Mouse (Mus musculus) embryonic facial prominence, embryonic 12.5 days (tissue): ENCODE results near the gene Inpp5d. TPM values are rescaled to one million over a fixed set of nuclear protein-coding genes. Genes with fewer than 3 reads are reported as not detected.

ENCODE experiments used
- ATAC-seq: fragments of 200-750 bp; cut with Nextera tagmentation; 2 replicates; pipeline ENCODE4 v1.8.0; 2017; ENCODE audit not compliant: insufficient number of reproducible peaks, insufficient read depth, low FRiP score, low TSS enrichment
- H3K27ac ChIP-seq: fragments of 300-500 bp; sonication (generic); 2 replicates; pipeline ENCODE4 v1.5.1; 2016; ENCODE audit warnings: mild to moderate bottlenecking
- H3K27me3 ChIP-seq: fragments of 300-500 bp; sonication (generic); 2 replicates; pipeline ENCODE4 v1.6.1; 2016; ENCODE audit warnings: mild to moderate bottlenecking, moderate library complexity
- H3K36me3 ChIP-seq: fragments of 300-500 bp; sonication (generic); 2 replicates; pipeline ENCODE4 v1.6.1; 2016; ENCODE audit warnings: mild to moderate bottlenecking
- H3K4me1 ChIP-seq: fragments of 300-500 bp; sonication (generic); 2 replicates; pipeline ENCODE4 v1.6.1; 2016
- H3K4me2 ChIP-seq: fragments of 300-500 bp; sonication (generic); replicated peaks from 2 replicates; pipeline ENCODE4 v1.6.1; 2016; ENCODE audit warnings: mild to moderate bottlenecking, moderate library complexity
- H3K4me3 ChIP-seq: fragments of 300-500 bp; sonication (generic); 2 replicates; pipeline ENCODE4 v1.5.1; 2016; ENCODE audit warnings: mild to moderate bottlenecking
- H3K9ac ChIP-seq: fragments of 300-500 bp; sonication (generic); 2 replicates; pipeline ENCODE4 v1.6.1; 2016; ENCODE audit warnings: mild to moderate bottlenecking, moderate library complexity
- H3K9me3 ChIP-seq: fragments of 300-500 bp; sonication (generic); 2 replicates; pipeline ENCODE4 v1.6.1; 2016; ENCODE audit warnings: mild to moderate bottlenecking, moderate library complexity
- WGBS: fragments of 180-500 bp; shearing (Covaris S2); methylation state at CpG from one replicate; pipeline ENCODE4 v1.1.7; 2016; 5-methylcytosine and 5-hydroxymethylcytosine counted together
- polyA plus RNA-seq: library from polyadenylated mRNA; unstranded; fragments of >200 nt; fragmentation: Nextera tagmentation; extraction: Ambion mirVana; gene quantifications from 2 replicates; pipeline ENCODE4 v1.2.1, GENCODE M21; 2016

The Inpp5d gene
- 5.5 and 6.1 TPM in 2 replicates for polyA plus RNA-seq

- Histone ChIP-seq H3K4me2 (0 out of 2 replicates have a peak within 1 kb of the TSS, but pooled peaks have one; percentile 11), H3K27me3 (no peaks in the 10 kb centered on the region), H3K36me3 (no peaks in the 10 kb centered on the region), H3K4me3 (peak within 1 kb of the TSS; percentile 10; the same call in 1 of the 2 replicates), H3K4me1 (no peaks in the 10 kb centered on the region), H3K9me3 (no peaks in the 10 kb centered on the region), H3K27ac (no peak within 1 kb of the TSS), H3K9ac (no peak within 1 kb of the TSS)
- 79% methylated on average over 12 of the region's 12 CpGs for WGBS
- no peak for ATAC-seq
These were observed at the start of gene Inpp5d for GRCm38 (mm10) chr1:87620211-87620668. Gene Inpp5d (plus strand): TSS chr1:87620312.

- H3K36me3 ChIP-seq = no peaks in the 10 kb centered on the region
- no peak overlapping the region for H3K27ac ChIP-seq
- no peaks in the 10 kb centered on the region for H3K27me3 ChIP-seq
- H3K9me3 ChIP-seq = no peaks in the 10 kb centered on the region
- no peak for ATAC-seq
- no peak overlapping the region for H3K4me3 ChIP-seq
- 75% methylated on average over 5 of the region's 5 CpGs for WGBS
- H3K9ac ChIP-seq = no peak overlapping the region
- H3K4me1 ChIP-seq = no peaks in the 10 kb centered on the region
- no peak overlapping the region for H3K4me2 ChIP-seq
These were observed 46.9 kb upstream of the Inpp5d start for GRCm38 (mm10) chr1:87573261-87573660.

- no peak within 1 kb of the TSS for H3K9ac ChIP-seq
- 78% methylated on average over 6 of the region's 6 CpGs for WGBS
- no peaks in the 10 kb centered on the region for H3K4me1 ChIP-seq
These were observed 46.3 kb upstream of the Inpp5d start, which contains the start of gene Ngef for GRCm38 (mm10) chr1:87573800-87574215. Gene Ngef (minus strand): TSS chr1:87573870.

DNA sequence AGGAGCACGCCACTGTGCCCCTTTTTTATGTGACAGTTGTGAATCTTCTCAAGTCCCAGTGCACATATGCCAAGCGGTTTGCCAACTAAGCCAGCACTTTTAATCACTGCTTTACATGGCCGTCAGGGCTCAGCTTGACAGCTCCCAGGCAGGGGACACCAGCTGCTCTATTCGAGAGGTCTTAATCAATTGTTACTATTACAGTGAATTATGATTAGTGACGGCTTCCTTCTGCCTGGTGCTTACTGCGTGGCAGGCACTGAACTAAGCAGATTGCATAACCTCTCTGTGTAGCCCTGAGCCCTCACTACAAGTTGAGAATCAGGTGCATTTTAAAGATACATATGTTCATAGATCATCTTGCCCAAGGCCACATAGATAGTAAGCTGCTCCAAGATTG lies 45.8 kb upstream of the Inpp5d start:
- no peak for ATAC-seq
- WGBS = 68% methylated on average over 6 of the region's 6 CpGs
- Histone ChIP-seq H3K4me2 (no peak overlapping the region), H3K4me1 (no peaks in the 10 kb centered on the region), H3K9ac (no peak overlapping the region), H3K27ac (no peak overlapping the region), H3K4me3 (no peak overlapping the region), H3K36me3 (no peaks in the 10 kb centered on the region), H3K9me3 (no peaks in the 10 kb centered on the region), H3K27me3 (no peaks in the 10 kb centered on the region)

More at GRCm38 (mm10) chr1:87573800-87574215, 46.3 kb upstream of the Inpp5d start, which contains the start of gene Ngef:
- Histone ChIP-seq H3K27me3 (no peaks in the 10 kb centered on the region), H3K9me3 (no peaks in the 10 kb centered on the region), H3K36me3 (no peaks in the 10 kb centered on the region), H3K4me3 (no peak within 1 kb of the TSS), H3K4me2 (no peak within 1 kb of the TSS), H3K27ac (no peak within 1 kb of the TSS)
- ATAC-seq = no peak

- WGBS = 73% methylated on average over 7 of the region's 7 CpGs
- Histone ChIP-seq H3K4me1 (no peaks in the 10 kb centered on the region), H3K4me2 (no peak overlapping the region), H3K9me3 (no peaks in the 10 kb centered on the region), H3K27me3 (no peaks in the 10 kb centered on the region), H3K4me3 (no peak overlapping the region), H3K9ac (no peak overlapping the region), H3K36me3 (no peaks in the 10 kb centered on the region), H3K27ac (no peak overlapping the region)
- no peak for ATAC-seq
These were observed 45.3 kb upstream of the Inpp5d start for GRCm38 (mm10) chr1:87574785-87575184.

- H3K27me3 ChIP-seq = no peaks in the 10 kb centered on the region
- ATAC-seq = no peak
- H3K4me3 ChIP-seq = no peak overlapping the region
- H3K9me3 ChIP-seq = no peaks in the 10 kb centered on the region
- H3K9ac ChIP-seq = no peak overlapping the region
- no peak overlapping the region for H3K4me2 ChIP-seq
- H3K27ac ChIP-seq = no peak overlapping the region
- H3K4me1 ChIP-seq = no peaks in the 10 kb centered on the region
- 74% methylated on average over 6 of the region's 6 CpGs for WGBS
- no peaks in the 10 kb centered on the region for H3K36me3 ChIP-seq
These were observed 41.1 kb upstream of the Inpp5d start for GRCm38 (mm10) chr1:87578965-87579364.

DNA sequence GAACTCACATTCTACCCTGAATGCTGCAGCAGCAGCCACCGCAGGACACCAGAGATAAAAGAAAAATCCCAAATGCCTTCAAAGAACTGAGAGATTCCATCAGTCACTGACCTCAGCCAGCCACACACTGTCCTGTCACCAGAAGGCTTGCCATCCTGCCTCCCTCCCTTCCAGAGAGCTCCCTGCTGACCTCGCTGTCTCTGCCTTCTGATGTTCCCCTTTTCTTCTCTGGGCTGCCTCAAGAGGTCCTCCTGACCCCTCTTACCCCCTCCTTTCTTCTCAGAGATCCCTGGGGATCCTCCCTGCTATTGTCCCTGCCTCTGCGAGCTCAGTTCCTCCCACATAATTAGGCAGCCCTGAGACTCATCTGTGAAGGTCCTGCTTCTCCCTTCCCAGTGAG lies 39.3 kb upstream of the Inpp5d start:
- 5% methylated on average over 3 of the region's 3 CpGs for WGBS
- no peak for ATAC-seq
- no peaks in the 10 kb centered on the region for H3K27me3 ChIP-seq
- H3K9me3 ChIP-seq = no peaks in the 10 kb centered on the region
- no peaks in the 10 kb centered on the region for H3K36me3 ChIP-seq
- no peak overlapping the region for H3K27ac ChIP-seq
- no peak overlapping the region for H3K4me2 ChIP-seq
- H3K4me1 ChIP-seq = no peaks in the 10 kb centered on the region
- no peak overlapping the region for H3K4me3 ChIP-seq
- H3K9ac ChIP-seq = no peak overlapping the region

DNA sequence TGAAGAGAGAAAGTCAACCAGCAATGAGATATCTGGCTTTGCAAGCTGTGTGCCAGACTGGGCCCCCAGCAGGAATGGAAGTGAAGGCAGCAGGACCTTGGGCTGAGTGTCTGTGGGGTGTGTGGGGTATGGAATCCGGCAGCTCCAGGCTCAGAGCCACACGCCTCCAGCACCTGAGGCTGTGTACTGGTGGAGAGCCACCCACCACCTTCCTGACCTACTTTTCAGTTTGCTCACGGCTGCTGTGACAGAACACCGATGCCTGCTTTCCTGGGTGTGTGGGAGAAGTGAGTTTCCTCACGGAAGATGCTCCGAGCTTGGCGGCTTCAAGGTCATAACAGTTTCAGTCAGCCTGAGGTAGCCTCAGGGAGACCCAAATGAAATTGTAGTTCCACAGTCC lies 30.9 kb upstream of the Inpp5d start:
- 89% methylated on average over 7 of the region's 7 CpGs for WGBS
- no peak for ATAC-seq
- no peak overlapping the region for H3K27ac ChIP-seq
- no peaks in the 10 kb centered on the region for H3K9me3 ChIP-seq
- no peak overlapping the region for H3K4me2 ChIP-seq
- H3K4me1 ChIP-seq = no peaks in the 10 kb centered on the region
- H3K4me3 ChIP-seq = no peak overlapping the region
- no peaks in the 10 kb centered on the region for H3K36me3 ChIP-seq
- no peak overlapping the region for H3K9ac ChIP-seq
- no peaks in the 10 kb centered on the region for H3K27me3 ChIP-seq

DNA sequence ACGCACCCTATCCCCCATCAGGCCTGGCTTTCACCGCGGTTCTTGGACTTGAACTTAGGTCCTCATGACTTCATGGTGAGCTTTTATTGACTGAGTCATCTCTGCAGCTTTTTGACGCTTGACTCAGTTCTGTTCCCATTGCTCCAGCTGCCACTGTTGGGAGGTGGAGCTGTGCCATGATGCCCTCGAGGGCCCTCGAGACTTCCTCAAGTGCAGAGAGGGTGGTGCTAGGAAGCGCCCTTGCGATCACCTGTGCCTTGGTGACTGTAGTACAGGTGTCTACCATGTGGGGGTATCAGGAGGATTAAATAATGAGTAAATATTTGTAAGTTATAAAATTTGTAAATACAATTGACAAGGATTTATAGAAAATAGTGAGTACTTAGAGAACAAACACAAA lies 30.1 kb upstream of the Inpp5d start:
- no peak overlapping the region for H3K27ac ChIP-seq
- H3K9ac ChIP-seq = no peak overlapping the region
- no peak overlapping the region for H3K4me2 ChIP-seq
- H3K4me1 ChIP-seq = no peaks in the 10 kb centered on the region
- 92% methylated on average over 8 of the region's 8 CpGs for WGBS
- no peak overlapping the region for H3K4me3 ChIP-seq
- no peaks in the 10 kb centered on the region for H3K27me3 ChIP-seq
- no peaks in the 10 kb centered on the region for H3K9me3 ChIP-seq
- no peaks in the 10 kb centered on the region for H3K36me3 ChIP-seq
- no peak for ATAC-seq

DNA sequence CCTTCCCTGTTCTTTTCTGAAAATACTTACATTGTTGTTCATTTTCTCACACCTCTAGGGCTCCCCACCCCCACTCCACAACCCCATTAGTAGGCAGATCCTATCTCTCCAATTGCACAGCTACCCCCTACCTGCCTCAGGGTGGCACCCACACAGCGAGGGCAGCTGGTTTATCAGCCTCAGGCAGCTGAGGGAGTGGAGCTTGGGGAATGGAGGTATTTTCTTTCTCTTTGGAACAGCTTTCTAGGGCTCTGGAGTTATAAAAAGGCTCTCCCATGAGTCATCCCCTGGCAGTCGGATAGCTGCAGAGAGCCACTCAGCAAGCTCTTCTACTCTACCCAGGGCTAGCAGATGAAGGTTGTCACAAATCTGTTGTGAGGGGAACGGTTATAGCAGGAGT lies 25.9 kb upstream of the Inpp5d start:
- Histone ChIP-seq H3K9ac (no peak overlapping the region), H3K4me1 (no peaks in the 10 kb centered on the region), H3K4me2 (no peak overlapping the region), H3K36me3 (no peaks in the 10 kb centered on the region), H3K27ac (no peak overlapping the region), H3K9me3 (no peaks in the 10 kb centered on the region), H3K4me3 (no peak overlapping the region), H3K27me3 (no peaks in the 10 kb centered on the region)
- WGBS = 71% methylated on average over 3 of the region's 3 CpGs
- ATAC-seq = no peak

GRCm38 (mm10) chr1:87594671-87595070 lies 25.4 kb upstream of the Inpp5d start:
- no peaks in the 10 kb centered on the region for H3K4me1 ChIP-seq
- H3K9ac ChIP-seq = no peak overlapping the region
- no peak overlapping the region for H3K27ac ChIP-seq
- H3K36me3 ChIP-seq = no peaks in the 10 kb centered on the region
- no peak overlapping the region for H3K4me3 ChIP-seq
- H3K27me3 ChIP-seq = no peaks in the 10 kb centered on the region
- WGBS = 95% methylated on average over 10 of the region's 10 CpGs
- ATAC-seq = no peak
- H3K4me2 ChIP-seq = no peak overlapping the region
- no peaks in the 10 kb centered on the region for H3K9me3 ChIP-seq

DNA sequence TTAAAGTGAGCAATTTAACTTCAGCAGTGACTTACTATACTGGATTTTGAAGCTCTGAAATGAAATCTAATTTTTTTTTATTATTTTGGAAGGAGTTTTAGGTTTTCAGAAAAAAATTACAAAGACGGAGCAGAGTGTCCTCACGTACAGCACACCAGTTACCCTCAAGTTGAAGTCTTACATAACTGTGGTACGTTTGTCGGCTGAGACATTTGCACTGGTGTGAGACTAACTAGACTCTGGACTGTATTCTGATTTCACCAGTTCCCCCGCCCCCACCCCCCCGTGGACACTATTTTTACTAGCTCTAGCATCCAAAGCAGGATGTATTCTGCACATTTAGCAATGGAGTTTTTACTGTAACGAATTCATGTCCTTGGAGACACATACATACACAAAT lies 19.6 kb upstream of the Inpp5d start:
- WGBS = 78% methylated on average over 7 of the region's 7 CpGs
- no peak for ATAC-seq

GRCm38 (mm10) chr1:87601801-87602200 lies 18.3 kb upstream of the Inpp5d start:
- H3K9ac ChIP-seq = no peak overlapping the region
- no peak overlapping the region for H3K4me2 ChIP-seq
- WGBS = 73% methylated on average over 2 of the region's 2 CpGs
- no peak overlapping the region for H3K27ac ChIP-seq
- no peaks in the 10 kb centered on the region for H3K27me3 ChIP-seq
- H3K4me3 ChIP-seq = no peak overlapping the region
- no peaks in the 10 kb centered on the region for H3K4me1 ChIP-seq
- H3K36me3 ChIP-seq = no peaks in the 10 kb centered on the region
- no peak for ATAC-seq
- H3K9me3 ChIP-seq = no peaks in the 10 kb centered on the region

More for the DNA sequence above, 19.6 kb upstream of the Inpp5d start:
- no peak overlapping the region for H3K4me2 ChIP-seq
- H3K36me3 ChIP-seq = no peaks in the 10 kb centered on the region
- no peak overlapping the region for H3K27ac ChIP-seq
- H3K27me3 ChIP-seq = no peaks in the 10 kb centered on the region
- H3K4me1 ChIP-seq = no peaks in the 10 kb centered on the region
- no peaks in the 10 kb centered on the region for H3K9me3 ChIP-seq
- H3K9ac ChIP-seq = no peak overlapping the region
- no peak overlapping the region for H3K4me3 ChIP-seq
